Mouse (Mus musculus): ENCODE measurements around the gene Slc22a29. TPM values are rescaled to one million over a fixed set of nuclear protein-coding genes. Genes with fewer than 3 reads are reported as not detected.
"Not testable (repeated sequence)": the region's sequence is repeated elsewhere in the genome, so short reads cannot be mapped to it uniquely, and the experiment has no call there.

Slc22a29 gene
- polyA plus RNA-seq, 1 experiment from 2014 or later: not detected

GRCm38 (mm10) chr19:8131881-8132280, 86.8 kb downstream of the Slc22a29 start, which contains the start of gene Slc22a28:
Gene Slc22a28 (minus strand): TSS chr19:8131982.
- not testable (repeated sequence) for H3K36me3 ChIP-seq (ENCODE audit: insufficient read depth, low read length); DNase-seq (ENCODE audit: low spot score); H3K4me2 ChIP-seq (replicated peaks; ENCODE audit: low read depth, low read length); H3K27ac ChIP-seq (ENCODE audit: low read length); H3K27me3 ChIP-seq (replicated peaks; ENCODE audit: insufficient read depth, low read length); H3K4me1 ChIP-seq (ENCODE audit: insufficient read depth, low read depth, low read length); H3K9me3 ChIP-seq (ENCODE audit: low read length); ATAC-seq; H3K4me3 ChIP-seq (ENCODE audit: low read depth, low read length); H3K9ac ChIP-seq (replicated peaks; ENCODE audit: low read depth)
- 84% methylated on average over 2 of the region's 3 CpGs for WGBS

Other genes starting within 250 kb of the Slc22a29 start
- gene Slc22a28, start 86.9 kb downstream of the Slc22a29 start, polyA plus RNA-seq (2015; fragmentation: Nextera tagmentation; extraction: Ambion mirVana): not detected in 2 replicates
- not detected in 2 replicates for gene Slc22a30, start 186.2 kb upstream of the Slc22a29 start, polyA plus RNA-seq (2015; fragmentation: Nextera tagmentation; extraction: Ambion mirVana)